Mouse (Mus musculus) olfactory bulb, adult 2 months (tissue): ENCODE results near the gene Cd247.

Experiments
- CTCF ChIP-seq: fragments of 200-500 bp; IDR thresholded peaks from 2 replicates; pipeline ENCODE4 v1.5.1; 2012; ENCODE audit warnings: low read depth, mild to moderate bottlenecking, low read length, moderate library complexity; ENCODE audit not compliant: insufficient read depth
- POLR2A ChIP-seq: fragments of 200-500 bp; IDR thresholded peaks from 2 replicates; pipeline ENCODE4 v1.6.1; 2012; ENCODE audit warnings: mild to moderate bottlenecking, low read depth, low read length, moderate library complexity; ENCODE audit not compliant: insufficient read depth

DNA sequence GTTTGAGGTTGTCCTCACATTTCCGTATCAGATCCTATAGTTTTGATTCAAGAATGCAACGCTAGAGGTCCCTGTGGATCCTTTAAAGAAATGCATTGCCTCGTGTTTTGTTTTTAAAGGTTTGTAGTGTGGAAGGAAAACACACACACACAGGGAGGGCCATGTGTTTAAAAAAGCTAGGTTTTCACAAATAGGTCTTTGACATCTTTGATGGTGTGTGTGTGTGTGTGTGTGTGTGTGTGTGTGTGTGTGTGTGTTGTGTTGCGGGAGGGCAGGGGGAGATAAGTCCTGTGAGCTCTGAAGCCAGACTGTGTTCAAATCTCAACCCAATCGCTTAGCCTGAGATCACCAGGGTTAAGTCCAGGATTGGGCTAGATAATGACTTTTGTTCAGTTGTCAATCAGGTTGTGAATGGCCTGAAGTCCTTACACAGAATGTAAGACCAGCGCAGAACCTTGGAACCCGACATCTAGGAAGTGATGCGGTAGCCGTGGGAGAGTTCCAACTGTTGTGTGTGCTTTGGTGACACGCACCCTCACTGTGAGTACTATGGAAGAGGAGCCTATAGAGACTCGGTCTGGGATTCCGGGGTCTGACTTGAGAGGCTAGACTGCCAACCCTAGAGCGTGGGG, 8.4 kb upstream of the Cd247 start:
- no peak for TF ChIP-seq CTCF
- TF ChIP-seq POLR2A, result no peak
